Mouse (Mus musculus) layer of hippocampus, postnatal 10 days (tissue): ENCODE data around the gene Hmgn1. TPM values are rescaled to one million over a fixed set of nuclear protein-coding genes. Genes with fewer than 3 reads are reported as not detected.
"Not testable (repeated sequence)": the region's sequence is repeated elsewhere in the genome, so short reads cannot be mapped to it uniquely, and the experiment has no call there.

Experiments
- DNase-seq, 2 experiments: peaks; one replicate each; pipeline ENCODE4 v3.0.0; 2021; ENCODE audit warnings: low spot score in 2 of 2
- long read RNA-seq: library from polyadenylated mRNA; stranded (forward); transcript quantifications from one replicate; pipeline ENCODE4 v2.0.0, GENCODE M21; 2023
- total RNA-seq, 2 experiments: library from RNA; stranded (reverse); gene quantifications; 2 replicates each; pipeline ENCODE4 v1.2.3; 2021

Hmgn1 gene
- 100 to 1,000 TPM in 1 of 2 experiments, 10 to 100 TPM in 1; 82.0 to 110 TPM for total RNA-seq
- long read RNA-seq, transcript Hmgn1-201 (6 exons, 2,174 nt), result major isoform, 72 of 91 reads
- long read RNA-seq, partial matches to known transcripts, result 2 of 91 reads
- long read RNA-seq, other reads (novel, unspliced or antisense), result 17 of 91 reads

DNA sequence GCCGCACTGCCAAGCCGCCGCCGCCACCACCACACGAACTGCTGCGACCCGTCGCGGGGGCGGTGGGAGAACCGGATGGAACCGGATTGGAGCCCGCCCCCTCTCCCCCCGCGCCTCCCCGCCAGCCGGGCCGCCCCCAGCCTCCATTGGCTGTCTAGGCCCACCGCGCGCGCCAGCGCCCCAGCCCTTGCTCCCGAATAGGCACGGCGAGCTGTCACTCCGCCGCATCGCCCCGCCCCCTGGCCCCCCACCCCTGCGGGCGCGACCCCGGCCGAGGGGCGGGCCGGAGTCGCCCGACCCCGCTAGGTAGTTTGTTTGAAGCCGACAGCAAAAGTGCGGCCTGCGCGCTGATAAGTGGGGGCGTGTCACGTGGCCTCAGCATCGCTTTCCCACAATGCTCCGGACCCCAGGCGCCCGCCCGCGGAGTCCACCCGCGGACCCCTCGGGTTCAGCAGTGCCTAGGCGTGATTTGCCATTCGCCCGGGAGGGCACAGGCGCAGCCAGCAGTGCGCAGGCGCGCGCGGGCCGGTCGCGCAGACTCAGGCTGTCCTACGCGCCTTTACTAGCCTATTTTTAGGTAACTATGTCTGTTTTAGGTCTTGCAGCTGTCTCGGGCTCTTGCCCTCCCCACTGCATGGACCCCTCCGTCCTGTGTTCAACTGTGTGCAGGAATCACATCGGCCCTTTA, at the start of gene Hmgn1:
Gene Hmgn1 (minus strand): TSS at position 73 of the 688 bp plus-strand sequence.
- peak; percentile 93 to 97 for DNase-seq

- DNase-seq, result no peak
Observed at GRCm38 (mm10) chr16:96175399-96175798, 47.9 kb upstream of the Hmgn1 start.

DNA sequence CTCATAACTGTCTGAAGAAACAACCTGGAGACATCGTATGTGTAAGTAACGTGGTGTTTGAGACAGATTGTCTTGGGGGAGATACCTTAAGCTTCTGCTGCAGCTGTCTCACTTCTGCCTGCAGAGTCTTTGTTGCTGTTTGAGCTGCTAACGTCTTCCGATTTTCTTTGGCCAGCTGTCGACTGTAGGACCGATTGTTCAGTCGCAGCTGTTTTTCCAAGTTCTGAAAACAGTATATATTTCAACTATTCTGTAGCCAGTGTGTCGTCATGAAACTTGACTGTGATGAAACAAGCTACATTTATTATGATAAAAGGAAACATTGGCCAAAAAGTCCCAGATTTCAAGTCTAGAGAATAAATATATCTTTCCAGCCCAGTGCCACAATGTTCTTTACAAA, 46.1 kb upstream of the Hmgn1 start:
- no peak for DNase-seq

- DNase-seq, result no peak
Observed at GRCm38 (mm10) chr16:96168837-96169236, 41.3 kb upstream of the Hmgn1 start.

DNA sequence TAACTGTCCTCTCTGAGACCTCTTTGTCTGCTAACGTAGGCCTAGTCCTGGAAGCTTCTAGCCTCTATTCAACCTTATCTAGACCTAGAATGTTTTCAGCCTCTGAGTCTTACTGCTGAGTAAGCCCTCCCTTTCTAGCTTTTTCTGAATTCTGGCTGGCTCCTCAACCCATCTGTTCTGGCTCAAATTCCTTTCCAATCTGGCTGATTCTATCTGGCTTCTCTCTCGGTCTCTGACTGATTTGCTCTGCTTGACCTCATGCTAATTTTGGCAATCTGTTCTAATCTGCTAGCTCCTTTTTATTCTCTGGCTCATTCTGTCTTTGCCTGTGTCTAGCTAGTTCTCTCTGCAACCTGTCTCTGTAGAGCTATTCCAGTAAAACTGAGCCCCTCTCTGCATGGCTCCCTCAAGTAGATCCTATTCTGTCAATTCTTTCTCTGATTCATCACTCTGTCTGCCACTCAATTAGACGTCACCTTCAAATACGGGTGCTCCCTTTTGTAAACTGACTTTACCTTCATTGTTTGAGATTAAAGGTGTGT, 38.3 kb upstream of the Hmgn1 start:
- no peak for DNase-seq

DNA sequence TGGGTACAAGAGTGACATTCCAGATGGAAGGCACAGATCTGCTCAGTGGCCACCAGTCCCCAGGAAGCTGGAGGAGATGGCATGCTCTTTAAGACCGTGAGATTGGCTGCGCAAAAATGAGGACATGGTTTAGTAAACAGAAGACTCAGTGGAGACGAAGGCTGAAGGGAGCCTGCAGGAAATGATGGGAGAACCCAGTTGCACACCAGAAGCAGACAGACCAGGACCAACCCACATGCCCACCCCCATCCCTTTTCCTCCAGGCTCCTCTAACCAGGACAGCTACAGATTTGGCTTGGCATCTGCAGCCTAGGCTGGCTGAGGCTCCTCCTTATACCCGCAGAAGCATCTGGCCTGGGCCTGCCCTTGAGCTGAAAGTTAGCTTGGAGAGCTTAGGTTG, 33.8 kb upstream of the Hmgn1 start:
- no peak for DNase-seq

DNA sequence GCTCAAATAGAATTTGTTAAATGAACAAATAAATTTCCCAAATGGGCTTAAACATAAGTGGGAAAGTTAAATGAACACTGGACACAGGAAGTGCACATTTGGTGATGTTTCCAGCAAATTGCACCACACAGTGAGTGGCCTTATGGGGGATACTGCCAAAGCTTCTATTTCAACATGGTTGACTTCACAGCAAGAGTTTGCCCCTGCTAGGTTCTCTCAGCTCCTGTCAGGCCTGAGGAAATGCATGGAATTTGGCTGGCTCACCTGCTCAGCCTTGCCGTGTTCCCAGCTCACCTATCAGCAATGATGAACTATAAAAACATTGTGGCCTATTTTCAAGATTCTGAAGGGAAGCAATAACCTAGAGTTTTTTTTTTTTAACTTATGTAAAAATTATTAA, 33.4 kb upstream of the Hmgn1 start:
- DNase-seq, result no peak

DNA sequence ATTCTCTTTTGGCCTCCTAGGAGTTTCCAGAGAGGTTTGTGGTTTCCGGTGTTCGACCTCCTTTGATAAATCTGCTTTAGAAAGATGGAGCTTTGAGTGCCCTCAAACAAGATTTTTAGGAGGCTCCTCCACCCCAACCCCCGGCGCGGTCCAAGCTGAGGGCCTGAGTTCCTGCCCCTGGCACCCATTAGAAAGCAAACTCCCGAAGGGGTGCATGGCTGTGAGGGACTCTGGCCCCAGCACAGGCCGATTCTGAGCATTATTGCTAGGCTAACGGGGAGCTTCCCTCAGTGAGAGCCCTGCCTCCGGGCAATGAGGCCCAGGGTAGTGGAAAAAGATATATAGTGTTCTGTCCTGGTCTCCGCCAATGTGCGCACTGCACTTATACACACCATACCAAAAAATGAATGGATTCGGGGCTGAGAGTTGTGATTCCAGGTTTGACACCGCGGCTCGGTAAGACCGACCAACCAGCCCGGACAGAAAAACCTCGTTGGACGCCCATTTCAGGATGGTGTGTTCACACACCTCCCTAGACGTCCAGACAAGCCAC, 32.3 kb upstream of the Hmgn1 start:
- DNase-seq, result peak; percentile 21 to 29

- peak; percentile 68 to 74 for DNase-seq
Observed at GRCm38 (mm10) chr16:96159091-96159731, 31.7 kb upstream of the Hmgn1 start.

- no peak for DNase-seq
Observed at GRCm38 (mm10) chr16:96158511-96159080, 31.1 kb upstream of the Hmgn1 start.

DNA sequence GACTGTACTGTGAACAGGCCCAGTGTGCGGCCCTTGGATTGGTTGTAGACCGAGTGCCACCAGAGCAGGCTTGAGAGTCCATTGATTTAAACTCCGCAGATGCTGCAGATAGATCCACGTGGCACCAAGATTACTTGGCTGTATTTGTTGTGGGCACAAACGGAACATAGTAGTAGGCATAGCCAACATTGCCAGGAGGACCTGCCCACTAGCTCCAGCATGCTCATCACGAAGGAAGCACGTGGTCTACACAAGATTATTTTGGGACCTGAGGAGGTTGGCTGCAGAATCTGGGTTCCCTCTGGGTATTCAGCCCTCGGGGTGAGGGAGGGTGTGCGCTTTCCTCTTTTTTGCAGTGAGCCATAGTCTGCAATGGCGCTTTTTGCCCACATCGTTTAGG, 29.6 kb upstream of the Hmgn1 start:
- DNase-seq, result peak in 1 of 2 experiments; percentile 37

- peak; percentile 28 to 52 for DNase-seq
Observed at GRCm38 (mm10) chr16:96156019-96156418, 28.5 kb upstream of the Hmgn1 start.

- DNase-seq, result no peak
Observed at GRCm38 (mm10) chr16:96154476-96154875, 26.9 kb upstream of the Hmgn1 start.

DNA sequence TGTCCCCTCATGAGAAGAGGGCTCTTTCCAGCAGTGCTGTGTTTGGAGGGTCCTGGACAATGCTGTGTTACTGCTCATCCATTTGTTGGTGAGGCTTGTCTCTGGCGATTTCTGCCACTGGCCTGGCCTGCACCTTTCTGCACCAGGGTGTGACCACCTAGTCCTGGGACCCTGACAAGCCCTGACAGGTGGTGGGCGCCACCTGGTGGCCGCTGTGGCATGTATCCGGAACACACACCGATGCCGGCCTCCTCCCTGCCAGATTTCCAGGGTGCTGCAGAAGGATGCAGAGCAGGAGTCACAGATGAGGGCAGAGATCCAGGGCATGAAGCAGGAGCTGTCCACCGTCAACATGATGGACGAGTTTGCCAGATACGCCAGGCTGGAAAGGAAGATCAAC, 24.0 kb upstream of the Hmgn1 start:
- peak; percentile 71 to 79 for DNase-seq

DNA sequence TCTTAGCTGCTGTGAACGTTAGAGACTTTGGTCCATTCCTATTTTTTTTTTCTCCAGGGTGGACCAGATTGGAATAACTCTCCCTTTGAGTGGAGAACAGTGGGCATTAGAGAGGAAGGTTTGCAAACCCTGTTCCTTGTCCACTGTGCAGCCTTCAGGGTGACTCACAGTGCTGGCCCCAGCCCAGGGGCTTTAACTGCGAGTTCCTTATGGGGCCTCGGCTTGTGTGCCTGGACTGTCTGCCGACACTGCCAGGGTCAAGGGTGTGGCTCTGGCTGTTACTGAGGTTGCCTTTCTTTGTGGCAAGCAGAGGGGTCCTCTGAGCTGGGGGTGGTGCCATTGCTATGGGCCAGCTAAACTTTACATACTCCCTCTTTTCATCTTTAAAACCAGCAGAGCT, 23.5 kb upstream of the Hmgn1 start:
- DNase-seq, result no peak

DNA sequence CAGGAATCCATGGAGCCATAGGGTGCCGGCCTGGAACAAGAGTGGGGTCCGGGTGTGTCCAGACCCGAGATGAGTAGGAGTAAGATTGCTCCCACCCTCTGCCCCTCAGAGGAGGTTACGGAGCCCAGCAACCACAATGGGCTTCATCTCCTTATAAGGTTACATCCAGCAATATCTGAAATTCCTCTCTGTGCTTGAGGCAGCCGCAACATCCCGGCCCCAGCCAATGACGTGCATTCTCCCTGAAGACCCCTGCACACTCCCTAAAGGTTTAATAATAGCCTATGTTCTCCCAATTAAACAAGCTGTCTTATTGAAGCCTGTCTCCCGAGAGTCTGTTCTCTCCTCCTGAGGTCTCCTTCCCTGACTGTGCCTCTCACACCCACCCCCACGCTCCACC, 21.8 kb upstream of the Hmgn1 start:
- DNase-seq, result no peak

GRCm38 (mm10) chr16:96148834-96149233, 21.3 kb upstream of the Hmgn1 start:
- DNase-seq, result no peak

GRCm38 (mm10) chr16:96145814-96146213, 18.3 kb upstream of the Hmgn1 start:
- no peak for DNase-seq

DNA sequence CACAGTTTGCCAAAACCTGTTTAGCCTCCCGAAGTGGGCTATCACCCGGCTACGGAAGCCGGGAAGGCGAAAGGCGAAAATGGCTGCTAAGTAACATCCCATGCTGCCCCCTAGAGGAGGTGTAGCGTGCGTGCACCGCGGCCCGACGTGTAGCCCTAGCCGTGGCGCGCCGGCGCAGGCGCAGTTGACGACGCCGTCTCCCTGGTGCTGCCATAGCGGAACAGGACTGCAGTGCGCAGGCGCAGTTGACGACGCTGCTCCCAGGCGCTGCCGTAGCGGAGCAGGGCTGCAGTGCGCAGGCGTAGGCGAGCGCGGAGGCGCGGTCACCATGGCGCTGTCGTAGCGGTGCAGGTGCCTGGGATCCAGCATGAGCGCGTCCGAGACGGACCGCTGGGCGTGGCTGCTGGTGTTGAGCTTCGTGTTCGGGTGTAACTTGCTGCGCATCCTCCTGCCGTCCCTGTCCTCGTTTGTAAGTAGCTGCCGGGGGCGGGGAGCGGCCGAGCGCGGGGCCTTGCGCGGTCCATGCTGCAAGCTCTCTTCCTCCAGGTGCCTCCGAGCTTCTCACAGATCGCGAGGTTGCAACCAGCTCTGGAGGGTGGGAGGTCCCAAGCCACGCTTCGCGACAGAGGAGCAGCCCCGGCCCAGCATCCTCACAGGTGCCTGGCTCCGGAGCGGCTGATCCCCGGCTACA, 17.7 kb upstream of the Hmgn1 start, which contains the start of gene Wrb:
Gene Wrb (plus strand): TSS at position 298 of the 691 bp plus-strand sequence.
- DNase-seq, result peak; percentile 100

GRCm38 (mm10) chr16:96144748-96145109, 17.2 kb upstream of the Hmgn1 start:
- not testable (repeated sequence) for DNase-seq

- DNase-seq, result no peak
Observed at GRCm38 (mm10) chr16:96128466-96128865, 937 bp upstream of the Hmgn1 start.
